Mouse (Mus musculus): ENCODE measurements around the gene Ppm1b. TPM values are rescaled to one million over a fixed set of nuclear protein-coding genes. Genes with fewer than 3 reads are reported as not detected.
A peak's percentile ranks its signal among the peaks of the same experiment; 100 is the strongest.

Gene Ppm1b
- polyA plus RNA-seq, 1 experiment from 2014 or later: 36.9 TPM

DNA sequence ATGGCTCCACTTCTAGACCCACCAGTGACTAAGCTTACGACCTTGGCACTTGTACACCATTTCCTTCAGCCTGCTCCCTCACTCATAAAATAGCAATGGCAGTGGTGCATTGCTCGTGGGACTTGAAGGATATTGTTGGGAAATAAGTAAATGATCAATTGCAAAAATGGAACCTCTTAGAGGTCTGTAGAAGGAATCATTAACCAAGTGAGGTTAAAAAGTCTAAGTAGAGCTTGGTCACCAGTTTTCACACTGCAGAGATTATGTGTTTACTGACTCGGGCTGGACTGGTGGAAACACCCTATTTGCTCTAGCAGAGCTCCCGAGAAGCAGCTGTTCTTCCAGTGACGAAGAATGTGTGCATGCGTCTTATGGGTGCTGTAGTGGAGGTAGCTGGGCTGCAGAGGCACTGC, 86.9 kb downstream of the Ppm1b start:
- H3K9ac ChIP-seq (ENCODE audit: low read length): no peak overlapping the region
- TF ChIP-seq CTCF (IDR thresholded peaks at IDR 0.05; ENCODE audit: low read depth) (no peak), EP300 (optimal IDR thresholded peaks at IDR 0.05) (no peak)
- 50% methylated on average over 6 of the region's 6 CpGs for WGBS
- no peaks in the 10 kb centered on the region for H3K9me3 ChIP-seq (ENCODE audit: control insufficient read depth, low read length)
- peak; percentile 69 for DNase-seq (ENCODE audit: low spot score)
- H3K27me3 ChIP-seq (ENCODE audit: control insufficient read depth, insufficient read depth, low read length): no peaks in the 10 kb centered on the region
- peak overlapping the region; percentile 58 for H3K27ac ChIP-seq (replicated peaks)
- no peak overlapping the region for H3K4me3 ChIP-seq (ENCODE audit: low read depth, low read length)
- no peaks in the 10 kb centered on the region for H3K4me1 ChIP-seq (replicated peaks; ENCODE audit: control insufficient read depth, insufficient read depth)
- no peak overlapping the region for H3K4me2 ChIP-seq (replicated peaks; ENCODE audit: low read depth)
- peak; percentile 91 for ATAC-seq (ENCODE audit: low FRiP score, low TSS enrichment)
- no peaks in the 10 kb centered on the region for H3K36me3 ChIP-seq (ENCODE audit: control insufficient read depth, insufficient read depth, low read length)

GRCm38 (mm10) chr17:85044466-85044865, 87.9 kb downstream of the Ppm1b start:
- no peaks in the 10 kb centered on the region for H3K4me1 ChIP-seq (replicated peaks; ENCODE audit: control insufficient read depth, insufficient read depth)
- TF ChIP-seq CTCF (IDR thresholded peaks at IDR 0.05; ENCODE audit: low read depth): no peak
- TF ChIP-seq EP300 (optimal IDR thresholded peaks at IDR 0.05): no peak
- no peaks in the 10 kb centered on the region for H3K36me3 ChIP-seq (ENCODE audit: control insufficient read depth, insufficient read depth, low read length)
- no peak overlapping the region for H3K4me3 ChIP-seq (ENCODE audit: low read depth, low read length)
- H3K9me3 ChIP-seq (ENCODE audit: control insufficient read depth, low read length): no peaks in the 10 kb centered on the region
- H3K9ac ChIP-seq (ENCODE audit: low read length): no peak overlapping the region
- DNase-seq (ENCODE audit: low spot score) (no peak), ATAC-seq (ENCODE audit: low FRiP score, low TSS enrichment) (no peak)
- H3K27me3 ChIP-seq (ENCODE audit: control insufficient read depth, insufficient read depth, low read length): no peaks in the 10 kb centered on the region
- 83% methylated on average over 5 of the region's 5 CpGs for WGBS
- H3K27ac ChIP-seq (replicated peaks): no peak overlapping the region
- no peak overlapping the region for H3K4me2 ChIP-seq (replicated peaks; ENCODE audit: low read depth)

DNA sequence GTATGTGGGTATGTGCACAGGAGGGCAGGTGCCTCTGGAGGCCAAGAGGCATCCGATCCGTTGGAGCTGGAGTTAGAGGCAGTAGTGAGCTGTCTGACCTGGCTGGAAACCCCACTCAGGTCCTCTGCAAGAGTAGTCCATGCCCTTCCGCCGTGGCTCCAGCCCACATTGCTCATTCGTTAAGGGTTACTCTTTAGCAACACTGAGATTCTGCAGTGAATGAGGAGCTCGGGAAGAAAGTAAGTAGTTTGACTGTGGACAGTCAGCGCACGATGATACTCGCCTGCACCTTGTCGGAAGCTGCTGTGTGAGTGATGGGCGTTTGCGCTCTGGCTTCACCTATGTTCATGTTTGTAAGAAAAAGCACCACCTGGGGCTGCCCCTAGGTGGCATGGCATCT, 88.6 kb downstream of the Ppm1b start:
- Histone ChIP-seq H3K36me3 (ENCODE audit: control insufficient read depth, insufficient read depth, low read length) (no peaks in the 10 kb centered on the region), H3K4me3 (ENCODE audit: low read depth, low read length) (no peak overlapping the region), H3K4me2 (replicated peaks; ENCODE audit: low read depth) (no peak overlapping the region), H3K27ac (replicated peaks) (no peak overlapping the region), H3K4me1 (replicated peaks; ENCODE audit: control insufficient read depth, insufficient read depth) (no peaks in the 10 kb centered on the region), H3K9ac (ENCODE audit: low read length) (no peak overlapping the region), H3K9me3 (ENCODE audit: control insufficient read depth, low read length) (no peaks in the 10 kb centered on the region), H3K27me3 (ENCODE audit: control insufficient read depth, insufficient read depth, low read length) (no peaks in the 10 kb centered on the region)
- ATAC-seq (ENCODE audit: low FRiP score, low TSS enrichment) (no peak), DNase-seq (ENCODE audit: low spot score) (no peak)
- no peak for TF ChIP-seq EP300 (optimal IDR thresholded peaks at IDR 0.05)
- TF ChIP-seq CTCF (IDR thresholded peaks at IDR 0.05; ENCODE audit: low read depth): peak; percentile 27; the same call in 1 of the 2 replicates
- WGBS: 80% methylated on average over 12 of the region's 12 CpGs

GRCm38 (mm10) chr17:85048379-85048778, 91.8 kb downstream of the Ppm1b start:
- DNase-seq (ENCODE audit: low spot score) (no peak), ATAC-seq (ENCODE audit: low FRiP score, low TSS enrichment) (no peak)
- no peaks in the 10 kb centered on the region for H3K4me1 ChIP-seq (replicated peaks; ENCODE audit: control insufficient read depth, insufficient read depth)
- H3K36me3 ChIP-seq (ENCODE audit: control insufficient read depth, insufficient read depth, low read length): no peaks in the 10 kb centered on the region
- H3K27me3 ChIP-seq (ENCODE audit: control insufficient read depth, insufficient read depth, low read length): no peaks in the 10 kb centered on the region
- WGBS: 89% methylated on average over 5 of the region's 5 CpGs
- H3K27ac ChIP-seq (replicated peaks): no peak overlapping the region
- H3K9me3 ChIP-seq (ENCODE audit: control insufficient read depth, low read length): no peaks in the 10 kb centered on the region
- no peak for TF ChIP-seq EP300 (optimal IDR thresholded peaks at IDR 0.05)
- no peak for TF ChIP-seq CTCF (IDR thresholded peaks at IDR 0.05; ENCODE audit: low read depth)
- no peak overlapping the region for H3K4me2 ChIP-seq (replicated peaks; ENCODE audit: low read depth)
- H3K9ac ChIP-seq (ENCODE audit: low read length): no peak overlapping the region
- H3K4me3 ChIP-seq (ENCODE audit: low read depth, low read length): no peak overlapping the region

DNA sequence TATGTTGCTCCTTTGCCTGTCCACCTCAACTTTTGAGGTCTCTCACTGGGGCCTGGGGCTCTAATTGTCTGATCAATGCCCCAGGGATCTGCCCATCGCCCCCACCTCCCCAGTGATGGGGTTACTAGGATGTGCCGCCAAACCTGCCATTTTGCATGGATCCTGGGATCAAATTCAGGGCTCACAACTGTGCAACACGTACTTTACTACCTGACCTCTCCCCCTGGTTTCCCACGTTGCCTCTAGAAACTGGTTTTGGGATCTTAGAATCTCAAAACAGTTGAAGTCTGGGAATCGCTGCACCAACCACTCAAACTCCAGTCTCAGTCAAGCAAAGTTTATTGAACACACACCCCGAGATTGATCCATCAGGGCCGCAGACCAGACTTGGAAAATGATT, 101.7 kb downstream of the Ppm1b start:
- DNase-seq (ENCODE audit: low spot score): no peak
- Histone ChIP-seq H3K4me1 (replicated peaks; ENCODE audit: control insufficient read depth, insufficient read depth) (no peaks in the 10 kb centered on the region), H3K36me3 (ENCODE audit: control insufficient read depth, insufficient read depth, low read length) (no peaks in the 10 kb centered on the region), H3K9me3 (ENCODE audit: control insufficient read depth, low read length) (no peaks in the 10 kb centered on the region), H3K4me2 (replicated peaks; ENCODE audit: low read depth) (no peak overlapping the region), H3K27ac (replicated peaks) (no peak overlapping the region), H3K4me3 (ENCODE audit: low read depth, low read length) (no peak overlapping the region), H3K27me3 (ENCODE audit: control insufficient read depth, insufficient read depth, low read length) (no peaks in the 10 kb centered on the region), H3K9ac (ENCODE audit: low read length) (no peak overlapping the region)
- 91% methylated on average over 7 of the region's 7 CpGs for WGBS
- no peak for ATAC-seq (ENCODE audit: low FRiP score, low TSS enrichment)
- no peak for TF ChIP-seq EP300 (optimal IDR thresholded peaks at IDR 0.05)
- no peak for TF ChIP-seq CTCF (IDR thresholded peaks at IDR 0.05; ENCODE audit: low read depth)

GRCm38 (mm10) chr17:85059136-85059535, 102.6 kb downstream of the Ppm1b start:
- DNase-seq (ENCODE audit: low spot score) (peak; percentile 5), ATAC-seq (ENCODE audit: low FRiP score, low TSS enrichment) (no peak)
- Histone ChIP-seq H3K9ac (ENCODE audit: low read length) (no peak overlapping the region), H3K36me3 (ENCODE audit: control insufficient read depth, insufficient read depth, low read length) (no peaks in the 10 kb centered on the region), H3K9me3 (ENCODE audit: control insufficient read depth, low read length) (no peaks in the 10 kb centered on the region), H3K4me3 (ENCODE audit: low read depth, low read length) (no peak overlapping the region), H3K27me3 (ENCODE audit: control insufficient read depth, insufficient read depth, low read length) (no peaks in the 10 kb centered on the region), H3K4me2 (replicated peaks; ENCODE audit: low read depth) (no peak overlapping the region), H3K4me1 (replicated peaks; ENCODE audit: control insufficient read depth, insufficient read depth) (no peaks in the 10 kb centered on the region), H3K27ac (replicated peaks) (no peak overlapping the region)
- no peak for TF ChIP-seq EP300 (optimal IDR thresholded peaks at IDR 0.05)
- no peak for TF ChIP-seq CTCF (IDR thresholded peaks at IDR 0.05; ENCODE audit: low read depth)
- WGBS: 92% methylated on average over 6 of the region's 6 CpGs
